Mouse (Mus musculus) CH12.LX (cell line): ENCODE results near the gene Nab1.

Experiments
- CHD1 ChIP-seq: IDR thresholded peaks from 2 replicates; pipeline ENCODE4 v1.6.1; 2012; ENCODE audit warnings: low read depth, low read length, improper control_type of control experiment, inconsistent platforms
- CHD2 ChIP-seq: IDR thresholded peaks from 2 replicates; pipeline ENCODE4 v1.6.1; 2011; ENCODE audit warnings: low read length, improper control_type of control experiment
- CTCF ChIP-seq, 2 experiments: IDR thresholded peaks in 1 of 2; conservative IDR thresholded peaks in 1 of 2; 2 replicates each; pipeline ENCODE4 v1.5.1; 2011 to 2012; ENCODE audit warnings: low read depth in 2 of 2, low read length in 2 of 2, improper control_type of control experiment in 1 of 2, inconsistent platforms in 1 of 2, mild to moderate bottlenecking in 1 of 2, moderate library complexity in 1 of 2
- E2F4 ChIP-seq: IDR thresholded peaks from 2 replicates; pipeline ENCODE4 v1.6.1; 2011; ENCODE audit warnings: low read depth, low read length, improper control_type of control experiment; ENCODE audit not compliant: insufficient replicate concordance
- GABPA ChIP-seq: IDR thresholded peaks from 2 replicates; pipeline ENCODE4 v1.6.1; 2012; ENCODE audit warnings: low read depth, low read length, improper control_type of control experiment, inconsistent platforms; ENCODE audit not compliant: insufficient replicate concordance
- IRF4 ChIP-seq: IDR thresholded peaks from 2 replicates; pipeline ENCODE4 v1.6.1; 2014; ENCODE audit warnings: low read depth, mild to moderate bottlenecking, inconsistent platforms, low read length, improper control_type of control experiment
- MAX ChIP-seq: IDR thresholded peaks from 2 replicates; pipeline ENCODE4 v1.6.1; 2011; ENCODE audit warnings: low read length, improper control_type of control experiment
- MAZ ChIP-seq: IDR thresholded peaks from 2 replicates; pipeline ENCODE4 v1.6.1; 2012; ENCODE audit warnings: low read depth, mild to moderate bottlenecking, inconsistent platforms, low read length, improper control_type of control experiment, moderate library complexity
- POLR2A ChIP-seq: IDR thresholded peaks from 2 replicates; pipeline ENCODE4 v1.6.1; 2011; ENCODE audit warnings: low read depth, mild to moderate bottlenecking, improper control_type of control experiment, low read length
- POLR2AphosphoS2 ChIP-seq: IDR thresholded peaks from 2 replicates; pipeline ENCODE4 v1.6.1; 2011; ENCODE audit warnings: low read depth, low read length, improper control_type of control experiment
- UBTF ChIP-seq: IDR thresholded peaks from 2 replicates; pipeline ENCODE4 v1.6.1; 2012; ENCODE audit warnings: low read depth, mild to moderate bottlenecking, inconsistent platforms, low read length, improper control_type of control experiment, moderate library complexity
- ZC3H11A ChIP-seq: IDR thresholded peaks from 2 replicates; pipeline ENCODE4 v1.6.1; 2012; ENCODE audit warnings: low read depth, mild to moderate bottlenecking, inconsistent platforms, low read length, improper control_type of control experiment
- ZMIZ1 ChIP-seq: IDR thresholded peaks from 2 replicates; pipeline ENCODE4 v1.6.1; 2012; ENCODE audit warnings: low read depth, mild to moderate bottlenecking, inconsistent platforms, low read length, improper control_type of control experiment
- ZNF384 ChIP-seq: IDR thresholded peaks from 2 replicates; pipeline ENCODE4 v1.6.1; 2012; ENCODE audit warnings: low read depth, low read length, improper control_type of control experiment, inconsistent platforms

DNA sequence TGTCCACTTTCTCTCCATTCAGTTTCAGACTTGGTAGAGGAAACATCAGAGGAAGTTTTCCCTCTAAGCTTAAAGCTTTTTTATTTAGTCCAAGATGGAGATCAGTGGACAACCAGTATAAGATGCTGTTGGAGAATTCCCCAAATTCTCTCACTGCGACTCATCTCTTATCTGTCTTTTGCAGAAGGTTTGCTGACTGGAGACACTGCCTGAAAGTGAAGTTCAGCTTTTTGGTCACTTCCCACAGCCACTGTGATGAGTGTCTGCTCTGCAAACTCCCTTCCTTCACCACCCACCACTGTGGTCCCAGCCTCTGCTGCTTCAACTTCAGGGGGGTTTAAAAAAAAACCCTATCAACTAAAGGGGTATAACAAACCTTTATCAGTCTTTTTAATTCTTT lies 70.4 kb downstream of the Nab1 start:
- TF ChIP-seq POLR2A = no peak
- TF ChIP-seq ZC3H11A = no peak
- TF ChIP-seq E2F4 = no peak
- no peak for TF ChIP-seq ZMIZ1
- no peak for TF ChIP-seq POLR2AphosphoS2
- no peak for TF ChIP-seq CTCF (conservative IDR thresholded peaks at IDR 0.05 in 1 of 2, IDR thresholded peaks at IDR 0.05 in 1 of 2; ENCODE audit: low read depth in 2 of 2, low read length in 2 of 2)
- no peak for TF ChIP-seq MAZ
- TF ChIP-seq CHD1 = no peak
- no peak for TF ChIP-seq MAX
- TF ChIP-seq ZNF384 = no peak
- no peak for TF ChIP-seq IRF4
- TF ChIP-seq UBTF = no peak
- TF ChIP-seq GABPA = no peak
- TF ChIP-seq CHD2 = no peak
